Mouse (Mus musculus) naive thymus-derived CD4-positive, alpha-beta T cell, adult 2 months (primary cell): ENCODE results near the gene Qpctl.
"Not testable (repeated sequence)": the region's sequence is repeated elsewhere in the genome, so short reads cannot be mapped to it uniquely, and the experiment has no call there.

Experiments
- DNase-seq: peaks from one replicate; pipeline ENCODE4 v3.0.0-alpha.2; 2011; ENCODE audit warnings: low read depth

Qpctl gene

DNA sequence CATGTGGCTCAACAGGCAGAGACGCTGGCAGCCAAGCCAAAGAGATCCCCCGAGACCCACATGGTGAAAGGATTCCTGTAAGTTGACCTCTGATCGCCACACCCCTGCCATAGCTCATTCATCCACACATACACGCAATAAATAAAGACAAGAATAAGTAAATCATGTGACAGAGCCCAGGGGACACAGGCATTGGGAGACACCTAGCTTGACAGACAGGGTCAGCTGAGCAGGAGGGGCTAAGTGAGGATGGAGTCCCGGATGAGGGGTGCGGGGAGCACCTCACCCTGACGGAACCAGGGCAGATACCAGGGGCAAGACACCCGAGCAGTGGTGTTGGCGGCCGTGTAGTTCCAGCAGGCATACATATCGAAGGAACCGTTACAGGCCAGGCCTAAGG, 14.7 kb upstream of the Qpctl start:
- no peak for DNase-seq

DNA sequence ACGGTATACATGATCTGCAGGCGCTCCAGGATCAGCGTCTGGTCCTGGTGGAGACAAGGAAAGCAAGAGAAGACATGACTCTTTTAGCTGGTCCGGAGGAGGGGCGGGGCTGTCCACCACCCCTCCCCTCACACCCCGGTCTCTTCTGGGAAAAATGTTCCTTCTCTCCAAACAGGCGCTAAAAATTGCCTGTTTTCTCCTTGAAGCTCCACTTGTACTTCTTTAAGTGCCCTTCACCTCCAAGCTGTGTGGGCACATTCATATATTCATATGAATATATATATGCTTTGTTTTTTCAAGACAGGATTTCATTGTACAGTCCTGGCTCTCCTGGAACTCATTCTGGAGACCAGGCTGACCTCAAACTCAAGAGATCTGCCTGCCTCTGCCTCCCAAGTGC, 13.8 kb upstream of the Qpctl start:
- DNase-seq: no peak

DNA sequence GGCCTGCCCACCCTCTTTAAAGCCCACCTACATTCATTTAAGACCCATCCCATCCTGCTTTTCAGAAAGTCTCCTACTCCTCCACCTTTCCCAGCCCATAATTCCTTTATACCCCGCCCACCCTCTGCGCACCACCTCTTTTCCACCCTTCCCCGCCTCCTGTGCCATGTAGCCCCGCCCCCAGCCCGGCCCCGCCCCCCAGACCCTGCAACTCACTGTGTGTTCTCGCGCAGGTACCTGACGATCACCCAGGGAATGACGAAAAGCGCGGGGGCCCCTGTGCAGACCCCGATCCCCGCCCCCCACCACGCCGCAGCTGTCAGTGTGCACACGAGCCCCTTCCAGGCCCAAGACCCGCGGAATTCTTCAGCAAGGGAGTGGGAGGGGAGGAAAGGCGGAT, 11.0 kb upstream of the Qpctl start:
- DNase-seq: no peak

DNA sequence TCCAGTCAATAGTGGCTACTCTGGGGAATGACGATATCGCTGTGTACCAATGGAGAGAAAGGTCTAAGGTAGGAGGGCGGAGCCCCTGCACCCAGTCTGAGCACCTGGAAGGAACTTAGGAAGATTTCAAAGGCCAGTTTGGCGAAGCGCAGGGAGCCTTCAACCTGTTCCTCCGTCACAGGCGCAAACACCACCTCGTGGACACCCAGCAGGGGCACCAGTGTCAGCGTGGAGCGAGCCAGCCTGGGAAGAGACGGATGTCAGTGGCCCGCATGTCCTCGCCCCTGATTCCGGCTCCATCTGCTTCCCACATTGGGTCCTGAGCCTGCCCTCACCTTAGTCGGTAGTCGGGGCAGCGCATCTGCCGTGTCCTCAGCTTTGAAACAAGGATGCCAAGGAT, 10.3 kb upstream of the Qpctl start:
- DNase-seq: no peak

DNA sequence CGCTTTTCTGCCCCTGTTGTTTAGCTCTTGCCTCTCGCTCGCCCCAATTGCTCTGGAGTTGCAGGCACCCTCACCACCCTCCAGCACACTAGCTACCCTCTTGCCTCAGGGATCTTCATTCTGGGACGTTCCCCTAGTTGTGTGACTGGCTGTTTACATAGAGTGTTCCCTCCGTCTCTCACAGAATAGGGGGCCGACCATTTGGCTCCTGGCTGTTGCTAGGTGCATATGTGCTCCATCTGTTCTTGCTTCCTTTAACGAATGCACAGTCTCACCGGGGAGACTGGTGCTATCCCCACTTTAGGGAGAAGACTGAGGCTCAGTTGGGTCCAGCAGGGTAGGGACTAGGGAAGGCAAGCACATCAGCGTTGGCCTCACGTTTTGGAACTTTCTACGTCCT, 9.5 kb upstream of the Qpctl start:
- no peak for DNase-seq

DNA sequence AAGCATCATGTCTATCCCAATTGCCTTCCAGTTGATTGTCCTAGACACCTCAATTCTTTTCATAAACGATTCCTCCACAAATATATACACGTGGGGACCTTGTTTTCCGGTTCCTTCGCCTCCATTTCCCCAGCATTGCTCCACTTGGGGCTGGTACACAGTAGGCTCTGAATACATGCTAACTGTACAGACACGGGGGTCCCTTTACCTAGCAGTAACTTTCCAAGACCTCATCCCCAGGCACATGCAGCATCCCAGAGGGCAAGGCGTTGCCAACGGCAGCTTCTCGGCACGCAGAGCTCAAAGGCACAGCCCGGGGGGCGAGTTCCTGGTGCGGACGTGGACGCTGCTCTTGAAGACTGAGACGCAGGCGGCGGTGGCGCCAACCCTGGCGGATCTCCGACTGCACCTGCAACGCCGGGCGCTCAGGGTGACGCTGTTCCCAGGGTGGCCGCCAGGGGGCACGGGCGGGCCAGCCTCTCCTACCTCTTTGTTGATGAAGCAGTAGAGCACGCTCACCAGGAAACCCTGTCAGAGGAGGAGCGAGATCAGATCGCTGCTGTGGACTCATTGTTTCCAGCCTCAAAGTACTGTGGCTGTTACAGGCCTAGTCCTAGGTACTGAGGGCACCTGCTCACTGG, 8.2 kb upstream of the Qpctl start:
- DNase-seq: peak; percentile 96

DNA sequence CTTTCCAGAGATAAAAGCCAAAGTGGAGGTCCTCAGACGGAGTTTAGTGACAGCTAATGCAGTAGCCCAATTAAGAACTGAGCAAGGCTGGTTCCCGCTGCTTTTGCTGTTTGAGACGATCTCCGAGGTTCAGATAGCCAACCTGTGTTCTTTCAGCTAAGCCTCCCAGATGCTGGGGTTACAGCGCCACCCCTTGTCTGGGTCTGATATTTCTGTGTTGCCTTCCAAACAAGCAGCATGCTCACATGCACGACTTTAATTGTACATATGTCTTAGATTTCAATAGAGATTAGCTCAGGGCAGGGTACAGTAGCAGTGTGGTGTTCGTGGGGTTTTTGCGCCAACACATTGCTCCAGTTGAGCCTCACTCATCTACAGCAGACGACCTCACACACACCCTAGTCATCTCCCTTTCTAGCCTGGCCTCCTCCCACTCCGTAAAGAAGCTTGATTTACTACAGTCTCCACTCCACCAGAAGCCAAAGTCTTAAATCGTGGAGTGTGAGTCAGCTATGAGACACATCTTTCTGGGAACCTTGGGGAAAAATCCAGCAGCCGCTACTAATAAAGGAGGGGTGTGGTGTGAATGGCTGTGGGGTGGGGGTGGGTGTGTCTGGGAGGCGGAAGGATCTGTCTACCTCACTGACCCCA, 6.9 kb upstream of the Qpctl start:
- no peak for DNase-seq

DNA sequence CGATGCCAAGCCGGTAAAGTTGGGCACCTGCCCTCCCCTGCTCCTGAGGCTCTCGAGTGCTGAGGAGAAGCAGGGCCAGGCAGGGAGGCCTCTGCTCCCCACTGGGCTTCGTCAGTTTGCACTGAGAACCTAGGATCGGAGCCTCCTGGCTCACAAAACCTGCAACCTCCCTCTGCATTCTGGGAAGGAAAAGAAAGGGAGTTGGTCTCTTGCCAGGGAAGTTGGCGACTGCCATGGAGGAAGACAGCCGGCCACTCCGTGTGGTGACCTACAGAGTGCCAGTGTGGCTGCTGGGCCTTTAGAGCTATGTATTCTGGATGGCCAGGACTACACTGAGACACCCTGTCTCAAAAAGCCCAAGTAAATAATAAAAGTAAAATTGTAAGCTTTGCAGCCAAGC, 5.7 kb upstream of the Qpctl start:
- DNase-seq: no peak

DNA sequence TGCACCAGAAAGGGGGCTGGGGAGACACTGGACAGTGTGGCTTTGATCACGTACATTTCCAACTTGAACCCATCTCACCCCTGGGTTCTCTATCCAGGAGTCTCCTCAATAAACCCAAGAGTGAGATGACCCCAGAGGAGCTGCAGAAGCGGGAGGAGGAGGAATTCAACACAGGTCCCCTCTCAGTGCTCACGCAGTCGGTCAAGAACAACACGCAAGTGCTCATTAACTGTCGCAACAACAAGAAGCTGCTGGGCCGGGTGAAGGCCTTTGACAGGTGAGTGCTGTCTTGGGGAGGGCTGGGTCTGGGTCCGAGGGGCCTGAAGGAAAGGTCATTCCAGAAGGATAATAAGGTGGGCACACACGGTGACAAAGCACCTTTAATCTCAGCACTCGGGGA, 2.0 kb upstream of the Qpctl start:
- DNase-seq: not testable (repeated sequence)

DNA sequence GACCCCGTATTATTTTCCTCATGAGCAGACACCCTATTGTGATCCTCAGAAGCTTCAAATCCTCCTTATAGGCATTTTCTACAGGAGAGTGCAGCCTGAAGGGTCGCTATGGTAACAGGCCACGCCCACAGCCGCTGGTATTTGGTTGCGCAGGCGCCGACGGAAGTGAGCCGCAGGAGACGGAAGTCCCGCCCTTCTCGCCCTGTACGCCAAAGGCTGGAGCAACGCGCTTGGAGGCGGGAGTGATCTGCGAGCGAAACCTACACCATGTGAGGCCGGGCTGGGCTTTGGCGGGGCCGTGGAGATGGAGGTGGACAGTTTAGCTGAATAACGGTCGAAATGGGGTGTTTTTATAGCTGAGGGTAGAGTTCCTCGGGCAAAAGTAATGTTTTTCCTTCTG, 535 bp upstream of the Qpctl start, which contains the start of gene Snrpd2:
TSS of gene Snrpd2 (plus strand) at position 97 of the 400 bp plus-strand sequence.
- DNase-seq: peak; percentile 99

DNA sequence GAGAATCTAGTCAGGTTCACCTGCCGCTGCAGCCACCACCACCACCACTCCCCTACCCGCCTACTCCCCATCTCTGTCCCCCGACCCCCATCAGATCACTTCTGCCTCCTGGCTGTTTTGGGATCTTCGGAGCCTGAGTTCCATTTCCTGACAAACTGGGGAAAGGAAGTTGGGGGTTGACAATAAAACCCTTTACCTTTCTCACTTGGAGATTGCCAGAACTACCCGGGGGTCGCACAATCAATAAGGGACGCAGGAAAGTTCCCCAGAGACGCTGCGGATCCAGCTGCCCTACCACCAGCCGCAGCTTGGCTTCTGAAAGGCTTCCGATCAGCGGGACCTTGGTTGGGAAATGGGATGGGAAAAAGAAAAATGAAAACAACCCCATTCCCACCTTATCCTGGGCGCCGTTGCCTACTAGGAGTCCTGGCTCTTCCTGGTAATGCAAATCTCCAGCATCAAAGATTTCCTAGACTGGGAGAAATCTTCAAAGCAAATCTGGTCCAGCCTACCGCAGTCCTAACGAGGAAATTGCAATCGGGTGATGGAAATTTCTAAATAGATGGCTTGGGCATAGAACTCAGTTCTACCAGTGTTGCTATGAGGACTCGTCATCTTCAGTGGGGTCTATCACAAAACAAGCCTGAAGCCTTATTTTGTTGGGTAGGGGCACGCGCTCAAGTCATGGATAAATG, 764 bp downstream of the Qpctl start:
- DNase-seq: no peak

DNA sequence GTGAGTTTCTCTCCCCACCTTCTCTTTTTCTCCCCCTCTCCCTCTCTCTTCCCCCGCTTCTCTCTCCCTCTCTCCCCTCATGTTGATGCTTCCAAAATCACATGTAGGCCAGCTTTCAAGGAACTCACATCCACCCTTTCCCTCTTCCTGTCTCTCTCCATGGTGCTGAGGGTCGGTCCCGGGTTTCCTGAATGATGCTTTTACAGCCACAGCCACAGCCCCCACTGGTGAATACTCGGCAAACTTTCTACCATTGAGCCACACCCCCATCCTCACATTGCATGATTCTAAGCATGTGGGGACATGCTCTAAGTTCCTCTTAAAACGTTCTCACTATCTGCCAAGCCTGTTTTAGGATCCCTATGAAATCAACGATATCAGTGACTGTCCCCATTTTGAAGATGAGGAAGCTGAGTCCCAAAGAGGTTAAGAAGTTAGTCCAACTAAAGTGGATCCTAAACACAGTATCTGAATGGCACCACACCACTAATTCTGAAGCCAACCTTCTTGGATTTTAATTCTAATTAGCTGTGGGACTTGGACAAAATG, 1.5 kb downstream of the Qpctl start:
- no peak for DNase-seq

DNA sequence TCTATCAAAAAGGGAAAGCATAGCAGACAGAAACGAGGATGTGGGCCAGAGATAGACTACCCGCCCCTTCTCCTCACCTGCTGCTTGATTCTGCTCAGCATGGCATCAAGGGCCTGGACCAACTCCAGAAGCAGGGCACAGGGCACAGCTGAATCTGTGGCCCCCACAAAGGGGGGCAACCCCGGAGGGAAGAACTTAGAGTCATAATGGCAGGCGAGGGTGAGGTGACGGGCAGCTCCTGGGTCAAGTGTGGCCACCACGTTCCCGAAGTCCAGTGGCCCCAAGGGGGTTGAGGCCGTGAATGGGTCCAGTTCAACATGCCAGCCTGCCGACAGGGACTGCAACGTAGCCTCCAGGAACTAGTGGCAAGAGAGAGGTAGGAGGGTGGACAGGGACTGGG, 2.3 kb downstream of the Qpctl start:
- no peak for DNase-seq

DNA sequence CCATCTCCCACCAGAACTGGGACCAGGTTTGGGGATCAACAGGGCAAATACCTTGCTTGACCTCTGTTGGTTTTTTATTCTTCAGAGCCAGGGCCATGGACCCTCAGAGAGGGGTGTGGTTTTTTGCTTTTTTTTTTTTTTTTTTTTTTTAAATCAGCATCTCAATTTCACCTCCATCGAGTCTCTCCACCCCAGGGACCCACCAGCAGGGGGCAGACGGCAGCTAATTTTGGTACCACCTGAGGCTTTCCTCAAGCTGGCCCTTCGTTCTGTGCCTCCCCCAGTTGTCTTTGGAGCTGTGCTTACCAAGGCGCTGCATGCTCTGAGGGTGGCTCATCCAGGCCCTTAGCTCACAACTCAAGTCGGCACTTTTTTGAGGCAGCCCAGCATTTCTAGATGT, 11.7 kb downstream of the Qpctl start:
- peak; percentile 77 for DNase-seq

DNA sequence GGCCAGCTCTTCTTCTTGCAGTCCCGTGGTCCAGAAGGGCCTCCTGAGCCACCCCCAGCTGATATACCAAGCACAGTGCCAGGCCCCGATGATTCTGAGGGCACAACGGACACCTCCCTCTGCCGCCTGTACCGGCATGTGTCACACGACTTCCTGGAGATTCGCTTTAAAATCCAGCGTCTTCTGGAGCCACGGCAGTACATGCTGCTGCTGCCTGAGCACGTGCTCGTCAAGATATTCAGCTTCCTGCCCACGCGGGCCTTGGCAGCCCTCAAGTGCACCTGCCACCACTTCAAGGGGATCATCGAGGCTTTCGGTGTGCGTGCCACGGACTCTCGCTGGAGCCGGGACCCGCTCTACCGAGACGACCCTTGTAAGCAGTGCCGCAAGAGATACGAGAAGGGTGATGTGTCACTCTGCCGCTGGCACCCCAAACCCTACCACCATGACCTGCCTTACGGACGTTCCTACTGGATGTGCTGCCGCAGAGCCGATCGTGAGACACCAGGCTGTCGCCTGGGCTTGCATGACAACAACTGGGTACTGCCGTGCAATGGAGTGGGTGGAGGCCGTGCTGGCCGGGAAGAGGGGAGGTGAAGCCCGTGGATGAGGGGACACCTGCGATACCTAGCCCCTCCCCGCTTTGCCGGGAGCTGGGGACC, 12.3 kb downstream of the Qpctl start:
- DNase-seq: peak; percentile 49

DNA sequence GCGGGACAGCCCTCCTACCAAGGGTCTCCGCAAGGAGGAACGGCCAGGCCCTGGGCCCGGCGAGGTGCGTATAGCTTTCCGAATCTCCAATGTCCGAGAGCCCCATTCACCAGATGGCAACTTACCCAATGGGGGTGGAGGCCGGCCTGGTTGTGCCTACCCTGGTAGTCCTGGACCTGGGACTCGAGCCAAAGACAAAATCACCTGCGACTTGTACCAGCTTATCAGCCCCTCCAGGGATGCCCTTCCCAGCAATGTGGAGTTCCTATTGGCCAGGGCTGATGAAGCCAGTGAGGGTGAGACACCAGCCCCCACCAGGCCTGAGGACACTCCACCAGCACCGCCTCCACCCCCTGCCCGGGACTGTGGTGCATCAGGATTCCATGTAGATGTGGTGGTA, 12.9 kb downstream of the Qpctl start:
- DNase-seq: no peak

DNA sequence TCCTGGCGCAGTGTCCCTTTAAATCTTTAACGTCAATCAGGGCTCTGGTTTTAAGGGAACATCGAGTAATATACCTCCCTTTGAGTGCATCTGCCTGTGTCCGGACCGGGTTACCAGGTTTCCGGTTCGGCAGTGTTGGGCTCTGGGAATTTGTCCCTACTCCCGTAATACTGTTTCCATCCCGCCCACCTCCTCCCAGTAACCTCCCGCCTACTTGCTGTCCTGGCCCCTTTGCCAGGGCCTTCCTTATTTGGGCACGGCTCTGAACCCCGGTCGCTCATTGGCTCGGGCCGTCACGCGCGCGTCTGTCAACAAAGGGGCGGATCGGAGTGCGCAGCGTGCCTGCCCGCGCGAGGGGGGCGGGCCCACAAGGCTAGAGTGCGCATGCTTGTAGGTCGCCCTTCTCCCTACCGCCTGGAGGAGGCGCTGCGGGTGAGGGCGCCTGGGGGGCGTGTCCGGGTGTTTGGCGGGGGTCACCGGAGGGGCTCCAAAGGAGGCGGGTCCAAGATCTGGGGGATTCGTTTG, 17.7 kb downstream of the Qpctl start:
- DNase-seq: peak; percentile 95

DNA sequence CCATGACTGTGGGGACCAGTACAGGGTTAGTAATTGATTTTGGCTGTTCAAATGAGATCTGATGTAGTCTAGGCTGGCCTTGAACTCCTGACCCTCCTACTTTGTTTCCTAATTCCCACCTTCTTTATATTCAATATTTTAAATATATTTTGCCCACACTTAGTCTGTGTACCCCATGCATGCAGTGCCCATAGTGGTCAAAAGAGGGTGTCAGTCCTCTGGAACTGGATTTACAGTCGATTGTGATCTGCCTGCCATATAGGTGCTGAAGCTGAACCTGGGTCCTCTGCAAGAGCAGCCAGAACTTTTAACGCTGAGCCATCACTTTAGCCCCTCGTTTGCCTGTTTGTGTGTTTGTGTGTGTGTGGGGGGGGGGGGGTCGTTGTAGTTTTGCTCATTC, 18.4 kb downstream of the Qpctl start:
- peak; percentile 43 for DNase-seq

DNA sequence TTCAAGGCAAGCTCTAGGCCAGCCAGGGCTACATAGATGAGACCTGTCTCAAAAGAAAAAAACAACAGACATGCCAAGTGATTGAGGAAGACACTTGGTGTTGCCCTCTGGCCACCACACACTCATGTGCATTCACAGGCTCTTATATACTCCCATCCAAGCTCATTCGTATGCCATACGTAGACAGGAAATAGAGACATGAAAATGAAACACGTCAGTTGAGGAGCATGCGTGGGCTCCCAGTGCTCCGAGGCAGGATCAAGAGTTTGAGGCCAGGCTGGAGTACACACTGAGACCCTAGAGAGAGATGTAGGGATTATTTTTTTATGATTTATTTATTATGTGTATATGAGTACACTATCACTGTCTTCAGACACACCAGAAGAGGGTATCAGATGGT, 19.7 kb downstream of the Qpctl start:
- no peak for DNase-seq

DNA sequence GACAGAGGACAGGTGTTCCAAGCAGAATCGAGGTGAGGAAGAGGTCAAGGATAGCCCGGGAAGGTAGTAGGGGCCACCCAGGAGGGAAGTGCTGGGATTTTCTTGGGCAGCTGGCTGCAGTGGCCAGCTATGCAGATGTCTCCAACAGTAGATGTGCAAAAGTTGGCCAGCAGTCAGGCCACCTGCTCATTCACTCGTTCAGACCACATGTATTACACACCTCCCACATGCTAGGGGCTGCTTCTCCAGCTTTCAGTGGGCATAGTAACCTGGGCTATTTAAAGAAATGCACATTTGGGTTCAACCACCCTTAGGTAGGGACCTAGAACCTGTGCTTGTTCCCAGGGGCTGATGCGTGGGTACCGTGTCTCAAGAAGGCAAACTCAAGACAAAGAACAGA, 21.3 kb downstream of the Qpctl start:
- no peak for DNase-seq

DNA sequence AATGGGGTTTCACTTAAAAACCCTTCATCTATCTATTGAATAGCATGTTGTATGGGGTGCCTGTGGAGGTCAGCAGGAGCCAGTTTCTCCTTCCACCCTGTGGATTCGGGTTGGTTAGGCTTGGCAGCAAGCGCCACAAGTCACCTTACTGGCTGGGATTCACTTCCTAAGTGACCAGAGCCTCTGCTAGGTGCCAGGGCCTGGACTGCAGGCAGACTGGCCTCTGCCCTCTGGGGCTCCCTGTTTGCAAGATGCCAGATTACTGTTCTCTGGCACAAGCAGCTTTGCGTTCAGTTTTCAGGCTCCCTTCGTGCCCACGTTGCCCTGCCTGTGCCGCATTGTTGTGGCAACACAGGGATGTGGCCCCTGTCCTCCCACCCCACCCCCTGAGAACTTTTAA, 24.4 kb downstream of the Qpctl start:
- no peak for DNase-seq

DNA sequence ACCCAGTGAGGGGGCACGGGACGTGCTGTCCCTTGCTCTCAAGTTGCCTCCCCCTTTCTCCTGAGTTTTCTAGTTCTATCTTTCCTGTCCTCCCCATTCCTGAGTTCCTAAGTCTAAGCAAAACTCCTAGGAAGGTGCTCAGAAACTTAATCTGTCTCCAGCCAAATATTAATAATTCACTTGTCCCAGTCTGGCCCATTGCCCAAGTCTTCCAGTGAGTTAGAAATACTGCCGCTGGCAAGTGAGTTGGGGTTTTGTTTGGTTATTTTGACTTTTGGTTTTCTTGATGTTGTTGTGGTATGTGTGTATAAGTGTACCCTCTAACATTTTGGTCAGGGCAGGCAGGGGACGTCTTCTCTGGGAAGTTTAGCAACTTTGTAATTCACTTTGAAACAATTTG, 27.4 kb downstream of the Qpctl start:
- no peak for DNase-seq
